Mouse (Mus musculus) myocyte (in vitro differentiated cells): ENCODE results near the gene Fgf12. TPM values are rescaled to one million over a fixed set of nuclear protein-coding genes. Genes with fewer than 3 reads are reported as not detected.

Experiments
- H3K27me3 ChIP-seq: one replicate; pipeline ENCODE4 v1.6.1; 2011; ENCODE audit not compliant: control insufficient read depth, insufficient read depth, insufficient read length
- H3K36me3 ChIP-seq: one replicate; pipeline ENCODE4 v1.6.1; 2011; ENCODE audit not compliant: control insufficient read depth, insufficient read depth
- H3K4me2 ChIP-seq: one replicate; pipeline ENCODE4 v1.6.1; 2011; ENCODE audit warnings: low read depth, control low read depth
- H3K4me3 ChIP-seq: one replicate; pipeline ENCODE4 v1.5.1; 2011; ENCODE audit warnings: mild to moderate bottlenecking, control low read depth, moderate library complexity
- H3K79me2 ChIP-seq: one replicate; pipeline ENCODE4 v1.6.1; 2011; ENCODE audit not compliant: control insufficient read depth, insufficient read depth
- H3ac ChIP-seq: one replicate; pipeline ENCODE4 v1.6.1; 2011; ENCODE audit not compliant: control insufficient read depth, insufficient read length
- MAX ChIP-seq: IDR thresholded peaks from one replicate; pipeline ENCODE4 v1.6.1; 2011; ENCODE audit warnings: low read depth, mild to moderate bottlenecking, control low read depth
- POLR2AphosphoS2 ChIP-seq: IDR thresholded peaks from one replicate; pipeline ENCODE4 v1.6.1; 2011; ENCODE audit warnings: low read depth, control low read depth; ENCODE audit not compliant: insufficient read length
- TCF12 ChIP-seq: IDR thresholded peaks from one replicate; pipeline ENCODE4 v1.6.1; 2011; ENCODE audit warnings: mild to moderate bottlenecking, control low read depth; ENCODE audit not compliant: poor library complexity, insufficient read depth, severe bottlenecking
- USF1 ChIP-seq: IDR thresholded peaks from one replicate; pipeline ENCODE4 v1.6.1; 2011; ENCODE audit warnings: low read depth, mild to moderate bottlenecking, control low read depth, moderate library complexity
- polyA plus RNA-seq: library from polyadenylated mRNA; unstranded; fragments of >200 nt; fragmentation: generic; extraction: Trizol; gene quantifications from one replicate; pipeline ENCODE4 v1.2.1, GENCODE M21; 2012; ENCODE audit warnings: missing spikeins

The Fgf12 gene
- polyA plus RNA-seq, 1 experiment: not detected

DNA sequence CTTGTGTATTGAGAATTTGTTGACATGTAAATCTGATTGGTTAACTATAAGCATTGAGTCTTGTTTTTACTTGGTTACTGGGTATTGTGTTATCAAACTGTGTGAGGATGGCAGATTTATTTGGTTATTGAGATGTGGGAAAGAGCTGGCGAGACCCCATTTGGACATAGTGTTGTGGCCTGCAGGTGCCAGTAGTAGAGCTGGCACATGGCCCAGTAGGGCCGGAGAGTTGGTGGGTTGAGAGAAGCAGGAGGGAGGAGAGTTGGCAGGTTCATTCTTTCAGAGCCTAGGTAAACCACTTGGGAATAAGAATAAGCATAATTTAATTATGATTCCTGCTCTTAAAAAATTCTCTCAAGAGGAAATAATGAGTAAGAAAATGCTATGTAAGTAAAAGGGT, 625.9 kb downstream of the Fgf12 start:
- no peak for TF ChIP-seq POLR2AphosphoS2
- TF ChIP-seq USF1: no peak
- TF ChIP-seq MAX: no peak
- TF ChIP-seq TCF12: no peak
- H3ac ChIP-seq: no peak overlapping the region
- no peaks in the 10 kb centered on the region for H3K27me3 ChIP-seq
- no peaks in the 10 kb centered on the region for H3K79me2 ChIP-seq
- H3K4me3 ChIP-seq: no peak overlapping the region
- no peaks in the 10 kb centered on the region for H3K36me3 ChIP-seq
- no peak overlapping the region for H3K4me2 ChIP-seq

Other genes with a start within 250 kb of the Fgf12 start
- gene Mb21d2, start 176.6 kb upstream of the Fgf12 start, polyA plus RNA-seq: 6.0 TPM